Mouse (Mus musculus): ENCODE results near the gene Gm45062.

GRCm38 (mm10) chr6:8506631-8507030 lies 247.4 kb downstream of the Gm45062 start:
- TF ChIP-seq CTCF (IDR thresholded peaks at IDR 0.05; ENCODE audit: extremely low read depth, insufficient read length, insufficient replicate concordance, low read depth, low read length) (no peak), POLR2A (IDR thresholded peaks at IDR 0.05; ENCODE audit: low read depth, low read length) (no peak)
